Mouse (Mus musculus): ENCODE data around the gene Gtf3c1.

Gene Gtf3c1

GRCm38 (mm10) chr7:125707186-125707585, 394 bp downstream of the Gtf3c1 start:
- DNase-seq (ENCODE audit: low spot score) = peak; percentile 85

GRCm38 (mm10) chr7:125702791-125703190, 4.8 kb downstream of the Gtf3c1 start:
- no peak for DNase-seq (ENCODE audit: low spot score)

- no peak for DNase-seq (ENCODE audit: low spot score)
Observed at GRCm38 (mm10) chr7:125694056-125694455, 13.5 kb downstream of the Gtf3c1 start.

GRCm38 (mm10) chr7:125690516-125690915, 17.1 kb downstream of the Gtf3c1 start:
- no peak for DNase-seq (ENCODE audit: low spot score)

GRCm38 (mm10) chr7:125679936-125680335, 27.6 kb downstream of the Gtf3c1 start:
- no peak for DNase-seq (ENCODE audit: low spot score)

GRCm38 (mm10) chr7:125678756-125679155, 28.8 kb downstream of the Gtf3c1 start:
- no peak for DNase-seq (ENCODE audit: low spot score)

- DNase-seq (ENCODE audit: low spot score) = no peak
Observed at GRCm38 (mm10) chr7:125674916-125675315, 32.7 kb downstream of the Gtf3c1 start.

GRCm38 (mm10) chr7:125671396-125671795, 36.2 kb downstream of the Gtf3c1 start:
- no peak for DNase-seq (ENCODE audit: low spot score)

- DNase-seq (ENCODE audit: low spot score) = peak; percentile 19
Observed at GRCm38 (mm10) chr7:125670865-125671264, 36.7 kb downstream of the Gtf3c1 start.

- no peak for DNase-seq (ENCODE audit: low spot score)
Observed at GRCm38 (mm10) chr7:125663654-125664053, 43.9 kb downstream of the Gtf3c1 start.

- DNase-seq (ENCODE audit: low spot score) = no peak
Observed at GRCm38 (mm10) chr7:125657511-125657910, 50.1 kb downstream of the Gtf3c1 start.

- DNase-seq (ENCODE audit: low spot score) = no peak
Observed at GRCm38 (mm10) chr7:125649013-125649412, 58.6 kb downstream of the Gtf3c1 start.

- DNase-seq (ENCODE audit: low spot score) = no peak
Observed at GRCm38 (mm10) chr7:125645413-125645812, 62.2 kb downstream of the Gtf3c1 start.

GRCm38 (mm10) chr7:125643880-125644279, 63.7 kb downstream of the Gtf3c1 start:
- DNase-seq (ENCODE audit: low spot score) = no peak

- peak; percentile 38 for DNase-seq (ENCODE audit: low spot score)
Observed at GRCm38 (mm10) chr7:125638870-125639386, 68.7 kb downstream of the Gtf3c1 start.

GRCm38 (mm10) chr7:125638376-125638775, 69.2 kb downstream of the Gtf3c1 start:
- DNase-seq (ENCODE audit: low spot score) = no peak

GRCm38 (mm10) chr7:125637220-125638140, 70.1 kb downstream of the Gtf3c1 start:
- no peak for DNase-seq (ENCODE audit: low spot score)

GRCm38 (mm10) chr7:125630989-125631388, 76.6 kb downstream of the Gtf3c1 start:
- DNase-seq (ENCODE audit: low spot score) = no peak

- no peak for DNase-seq (ENCODE audit: low spot score)
Observed at GRCm38 (mm10) chr7:125630317-125630716, 77.3 kb downstream of the Gtf3c1 start.

- no peak for DNase-seq (ENCODE audit: low spot score)
Observed at GRCm38 (mm10) chr7:125625829-125626228, 81.8 kb downstream of the Gtf3c1 start.

GRCm38 (mm10) chr7:125625219-125625618, 82.4 kb downstream of the Gtf3c1 start:
- no peak for DNase-seq (ENCODE audit: low spot score)

GRCm38 (mm10) chr7:125622741-125623685, 84.6 kb downstream of the Gtf3c1 start:
- DNase-seq (ENCODE audit: low spot score) = no peak
